Mouse (Mus musculus): Measurements from ENCODE around the gene Gm5089. TPM values are rescaled to one million over a fixed set of nuclear protein-coding genes. Genes with fewer than 3 reads are reported as not detected.
A peak's percentile ranks its signal among the peaks of the same experiment; 100 is the strongest.

The Gm5089 gene
- polyA plus RNA-seq (2014; fragmentation: Nextera tagmentation; extraction: Ambion mirVana): not detected in 2 replicates

DNA sequence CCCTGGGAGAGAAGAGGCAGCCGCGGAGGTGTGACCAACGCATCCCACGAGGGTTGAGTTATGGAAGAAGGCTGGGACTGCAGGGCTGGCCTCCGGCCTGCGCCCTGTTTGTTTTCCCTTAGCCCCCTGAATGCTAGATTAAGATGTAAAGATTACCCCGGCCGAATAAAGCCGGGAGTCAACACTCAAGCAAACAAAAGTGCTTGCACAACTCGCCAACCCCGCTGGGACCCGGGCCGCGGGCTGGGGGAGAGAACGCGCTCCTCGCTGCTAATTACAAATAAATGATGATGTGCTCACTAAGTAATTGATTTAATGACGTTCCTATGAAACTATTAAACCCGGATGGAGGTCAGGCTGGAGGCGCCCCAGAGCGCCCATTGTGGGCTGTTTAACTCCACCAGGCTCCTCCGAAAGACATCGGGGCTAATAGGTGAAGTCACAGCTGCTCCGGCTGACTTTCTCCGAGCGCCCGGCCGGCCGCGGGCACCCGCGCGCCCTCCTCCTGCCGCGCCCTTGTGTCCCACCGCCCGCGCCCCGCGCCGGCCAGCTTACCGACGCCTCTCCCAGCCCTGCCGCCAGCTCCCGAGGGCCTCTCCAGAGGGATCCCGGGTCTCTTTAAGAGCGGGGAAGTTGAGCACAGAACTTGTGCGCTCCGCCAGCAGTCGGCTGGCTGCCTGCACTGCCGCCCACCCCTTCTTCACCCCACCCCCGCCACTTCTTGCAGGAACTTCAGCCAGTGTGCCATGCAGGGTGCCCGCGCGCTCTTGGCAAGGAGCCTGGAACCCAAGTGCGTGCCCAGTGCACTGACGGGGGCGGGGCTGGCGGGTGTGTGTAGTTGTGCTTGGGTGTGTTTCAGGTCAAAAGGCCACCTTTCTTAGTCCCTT, at the start of gene Gm5089:
Gene Gm5089 (minus strand): TSS at position 620 of the 887 bp plus-strand sequence.
- H3K4me2 ChIP-seq (replicated peaks; ENCODE audit: low read depth, low read length): peak within 1 kb of the TSS; percentile 59
- no peaks in the 10 kb centered on the region for H3K9me3 ChIP-seq (ENCODE audit: control insufficient read depth, low read length)
- peaks cover 74% of the 10 kb centered on the region for H3K27me3 ChIP-seq (ENCODE audit: control insufficient read depth, insufficient read depth, low read length)
- no peak within 1 kb of the TSS for H3K9ac ChIP-seq (ENCODE audit: low read depth, low read length)
- H3K36me3 ChIP-seq (ENCODE audit: control insufficient read depth, insufficient read depth, low read length): no peaks in the 10 kb centered on the region
- H3K27ac ChIP-seq (ENCODE audit: low read depth, low read length): no peak within 1 kb of the TSS
- WGBS: under 1% methylated on average over 59 of the region's 59 CpGs
- peaks cover 16% of the 10 kb centered on the region; the same call in 1 of the 2 replicates for H3K4me1 ChIP-seq (ENCODE audit: control insufficient read depth, insufficient read depth, low read length)
- H3K4me3 ChIP-seq (ENCODE audit: low read length): peak within 1 kb of the TSS; percentile 41
- peak; percentile 36 for ATAC-seq (ENCODE audit: low FRiP score, low TSS enrichment)

DNA sequence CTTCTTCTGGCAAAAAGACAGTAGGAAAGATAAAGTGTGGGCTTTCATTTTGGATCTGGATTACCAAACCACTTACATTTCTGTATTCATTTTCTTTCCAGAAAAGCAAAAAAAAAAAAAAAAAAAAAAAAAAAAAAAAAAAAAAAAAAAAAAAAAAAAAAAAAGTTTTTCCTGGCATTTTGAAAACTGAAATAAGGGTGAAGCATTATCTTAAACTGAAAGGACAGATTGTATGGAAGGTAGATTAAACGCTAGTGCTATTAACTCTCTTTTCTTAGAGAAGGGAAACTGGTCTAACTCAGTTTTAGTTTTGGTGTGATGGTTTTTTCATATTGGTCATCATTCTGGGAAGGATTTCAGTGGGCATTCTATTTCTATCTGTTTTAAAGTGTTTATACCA, 41.1 kb upstream of the Gm5089 start:
- Histone ChIP-seq H3K4me1 (ENCODE audit: control insufficient read depth, insufficient read depth, low read length) (no peaks in the 10 kb centered on the region), H3K36me3 (ENCODE audit: control insufficient read depth, insufficient read depth, low read length) (no peaks in the 10 kb centered on the region), H3K9me3 (ENCODE audit: control insufficient read depth, low read length) (no peaks in the 10 kb centered on the region), H3K9ac (ENCODE audit: low read depth, low read length) (no peak overlapping the region), H3K27me3 (ENCODE audit: control insufficient read depth, insufficient read depth, low read length) (peaks cover 47% of the 10 kb centered on the region), H3K4me2 (replicated peaks; ENCODE audit: low read depth, low read length) (no peak overlapping the region), H3K27ac (ENCODE audit: low read depth, low read length) (no peak overlapping the region), H3K4me3 (ENCODE audit: low read length) (no peak overlapping the region)
- no peak for ATAC-seq (ENCODE audit: low FRiP score, low TSS enrichment)
- WGBS: 65% methylated on average over 1 of the region's 1 CpGs

DNA sequence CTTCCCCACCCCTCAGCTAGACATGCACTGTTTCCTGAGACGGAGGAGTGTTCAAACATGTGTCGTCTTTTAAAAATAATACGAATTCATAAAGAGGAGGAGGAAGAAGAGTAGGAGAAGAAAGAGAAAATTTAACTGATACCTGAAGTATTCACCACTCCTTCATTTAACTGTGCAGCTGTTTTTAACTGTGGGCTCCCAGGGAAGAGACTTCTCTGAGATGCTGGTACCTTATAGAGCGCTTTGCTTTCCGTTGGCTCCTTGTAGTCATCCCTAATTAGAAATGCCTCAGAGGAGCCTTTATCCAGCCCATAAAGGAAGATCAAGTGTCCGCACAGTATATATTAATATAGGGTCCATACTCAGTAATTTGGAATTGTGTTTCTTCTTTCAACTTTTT, 40.6 kb upstream of the Gm5089 start:
- ATAC-seq (ENCODE audit: low FRiP score, low TSS enrichment): no peak
- Histone ChIP-seq H3K4me1 (ENCODE audit: control insufficient read depth, insufficient read depth, low read length) (no peaks in the 10 kb centered on the region), H3K36me3 (ENCODE audit: control insufficient read depth, insufficient read depth, low read length) (no peaks in the 10 kb centered on the region), H3K4me2 (replicated peaks; ENCODE audit: low read depth, low read length) (no peak overlapping the region), H3K27me3 (ENCODE audit: control insufficient read depth, insufficient read depth, low read length) (peaks cover 51% of the 10 kb centered on the region), H3K9ac (ENCODE audit: low read depth, low read length) (no peak overlapping the region), H3K9me3 (ENCODE audit: control insufficient read depth, low read length) (no peaks in the 10 kb centered on the region), H3K4me3 (ENCODE audit: low read length) (no peak overlapping the region), H3K27ac (ENCODE audit: low read depth, low read length) (no peak overlapping the region)
- 70% methylated on average over 6 of the region's 6 CpGs for WGBS

DNA sequence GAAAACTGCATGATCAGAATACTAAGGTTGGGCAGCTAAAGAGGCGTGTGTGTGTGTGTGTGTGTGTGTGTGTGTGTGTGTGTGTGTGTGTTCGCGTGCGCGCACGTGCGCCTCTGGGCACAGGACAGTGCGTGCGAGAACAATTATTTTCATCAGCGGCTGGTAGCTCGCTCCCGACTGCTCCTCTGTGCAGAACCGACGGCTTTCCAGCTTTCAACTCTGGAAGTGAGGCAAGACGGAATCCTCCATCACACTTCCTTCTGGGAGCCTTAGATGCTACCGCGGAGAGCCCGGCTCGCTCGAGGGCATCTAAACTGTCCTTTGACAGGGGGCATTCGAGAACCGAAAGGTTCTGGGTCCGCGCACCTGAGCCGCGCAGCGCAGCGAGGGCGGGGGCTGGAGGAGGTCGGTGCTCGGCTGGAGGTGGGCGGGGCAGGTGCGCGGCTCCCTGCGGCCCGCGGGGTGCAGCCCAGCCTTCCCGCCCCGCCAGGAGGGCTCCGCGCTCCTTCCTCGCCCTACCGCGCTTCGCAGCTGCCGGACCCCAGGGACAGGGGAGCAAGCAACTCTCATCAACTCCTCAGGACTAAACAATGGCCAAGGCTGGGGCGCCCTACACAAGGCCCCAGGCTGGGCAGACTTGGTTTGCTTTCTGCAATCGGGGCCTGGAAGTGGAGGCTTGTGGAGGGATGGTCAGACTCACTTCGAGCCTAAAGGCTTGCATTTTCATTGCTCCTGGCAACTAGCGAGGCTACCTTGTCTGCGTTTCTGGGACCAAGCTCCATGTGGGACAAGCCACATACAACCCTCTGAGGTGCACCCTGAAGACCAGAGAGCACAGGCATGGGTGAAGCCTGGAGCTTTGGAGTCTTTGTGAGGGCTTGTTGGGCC, 39.8 kb upstream of the Gm5089 start, which contains the start of gene Gm10837:
Gene Gm10837 (plus strand): TSS at position 146 of the 888 bp plus-strand sequence.
- Histone ChIP-seq H3K4me2 (replicated peaks; ENCODE audit: low read depth, low read length) (peak within 1 kb of the TSS; percentile 34), H3K4me1 (ENCODE audit: control insufficient read depth, insufficient read depth, low read length) (no peaks in the 10 kb centered on the region), H3K9ac (ENCODE audit: low read depth, low read length) (no peak within 1 kb of the TSS), H3K9me3 (ENCODE audit: control insufficient read depth, low read length) (no peaks in the 10 kb centered on the region), H3K36me3 (ENCODE audit: control insufficient read depth, insufficient read depth, low read length) (no peaks in the 10 kb centered on the region), H3K4me3 (ENCODE audit: low read length) (peak within 1 kb of the TSS; percentile 26), H3K27me3 (ENCODE audit: control insufficient read depth, insufficient read depth, low read length) (peaks cover 59% of the 10 kb centered on the region), H3K27ac (ENCODE audit: low read depth, low read length) (no peak within 1 kb of the TSS)
- 2% methylated on average over 47 of the region's 51 CpGs for WGBS
- peak; percentile 77 for ATAC-seq (ENCODE audit: low FRiP score, low TSS enrichment)

DNA sequence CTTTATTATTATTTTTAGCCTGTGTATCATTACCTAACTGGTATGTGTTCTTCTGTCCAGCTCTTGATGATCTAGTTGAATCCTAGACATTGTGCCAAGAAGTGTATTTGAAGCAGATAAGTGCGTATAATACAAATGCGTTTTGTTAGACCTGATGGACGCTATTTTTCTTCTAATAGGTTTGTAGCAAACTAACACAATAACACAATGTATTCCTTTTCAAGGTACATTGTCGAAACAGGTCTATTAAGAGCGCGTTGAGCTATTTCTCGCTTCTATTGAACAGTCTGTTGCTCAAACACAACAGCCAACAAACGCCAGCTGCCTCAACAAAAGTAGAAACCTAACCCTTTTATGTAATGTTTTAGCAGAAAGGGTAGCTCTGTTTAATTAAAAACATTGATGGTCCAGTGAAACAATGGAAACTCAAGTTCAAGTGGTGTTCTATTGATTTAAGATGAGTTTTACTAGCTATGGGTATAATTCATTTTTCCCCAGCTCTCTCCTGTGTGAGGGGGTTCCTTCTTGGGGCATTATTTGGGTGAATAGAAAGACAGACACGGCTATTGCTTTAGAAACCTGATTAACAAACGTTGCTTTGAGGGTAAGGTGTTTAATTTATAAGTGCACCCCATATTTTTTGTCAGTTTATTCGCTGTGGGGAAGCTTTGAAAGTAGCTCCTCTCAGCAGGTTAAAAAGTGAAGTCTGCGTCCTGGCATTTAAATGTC, 38.9 kb upstream of the Gm5089 start:
- H3K9ac ChIP-seq (ENCODE audit: low read depth, low read length): no peak overlapping the region
- H3K27ac ChIP-seq (ENCODE audit: low read depth, low read length): no peak overlapping the region
- no peak for ATAC-seq (ENCODE audit: low FRiP score, low TSS enrichment)
- no peaks in the 10 kb centered on the region for H3K9me3 ChIP-seq (ENCODE audit: control insufficient read depth, low read length)
- H3K36me3 ChIP-seq (ENCODE audit: control insufficient read depth, insufficient read depth, low read length): no peaks in the 10 kb centered on the region
- H3K4me1 ChIP-seq (ENCODE audit: control insufficient read depth, insufficient read depth, low read length): no peaks in the 10 kb centered on the region
- peaks cover 68% of the 10 kb centered on the region for H3K27me3 ChIP-seq (ENCODE audit: control insufficient read depth, insufficient read depth, low read length)
- H3K4me2 ChIP-seq (replicated peaks; ENCODE audit: low read depth, low read length): no peak overlapping the region
- 3% methylated on average over 12 of the region's 12 CpGs for WGBS
- no peak overlapping the region for H3K4me3 ChIP-seq (ENCODE audit: low read length)

DNA sequence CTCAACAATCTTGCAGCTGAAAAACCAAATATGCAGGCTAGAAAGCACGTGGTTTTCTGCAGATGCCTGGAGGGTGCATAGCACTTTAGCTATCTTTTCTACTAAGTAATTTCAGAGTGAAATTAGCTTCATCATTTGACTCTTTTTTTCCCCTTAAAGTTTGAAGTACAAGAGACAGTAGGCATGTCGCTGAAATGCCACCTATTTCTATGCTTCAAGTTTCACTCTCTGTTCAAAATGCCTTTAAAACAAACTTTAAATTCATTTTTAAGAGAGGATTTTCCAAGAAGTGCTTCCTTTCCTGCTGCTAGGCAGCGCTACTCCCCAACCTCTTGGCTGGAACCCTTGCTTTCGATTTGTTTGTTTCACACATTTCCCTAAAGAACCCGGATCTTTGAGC, 38.1 kb upstream of the Gm5089 start:
- H3K27me3 ChIP-seq (ENCODE audit: control insufficient read depth, insufficient read depth, low read length): peaks cover 76% of the 10 kb centered on the region
- no peaks in the 10 kb centered on the region for H3K36me3 ChIP-seq (ENCODE audit: control insufficient read depth, insufficient read depth, low read length)
- H3K4me3 ChIP-seq (ENCODE audit: low read length): no peak overlapping the region
- no peak overlapping the region for H3K4me2 ChIP-seq (replicated peaks; ENCODE audit: low read depth, low read length)
- H3K27ac ChIP-seq (ENCODE audit: low read depth, low read length): no peak overlapping the region
- ATAC-seq (ENCODE audit: low FRiP score, low TSS enrichment): no peak
- no peaks in the 10 kb centered on the region for H3K4me1 ChIP-seq (ENCODE audit: control insufficient read depth, insufficient read depth, low read length)
- H3K9ac ChIP-seq (ENCODE audit: low read depth, low read length): no peak overlapping the region
- H3K9me3 ChIP-seq (ENCODE audit: control insufficient read depth, low read length): no peaks in the 10 kb centered on the region
- 0% methylated on average over 5 of the region's 5 CpGs for WGBS

DNA sequence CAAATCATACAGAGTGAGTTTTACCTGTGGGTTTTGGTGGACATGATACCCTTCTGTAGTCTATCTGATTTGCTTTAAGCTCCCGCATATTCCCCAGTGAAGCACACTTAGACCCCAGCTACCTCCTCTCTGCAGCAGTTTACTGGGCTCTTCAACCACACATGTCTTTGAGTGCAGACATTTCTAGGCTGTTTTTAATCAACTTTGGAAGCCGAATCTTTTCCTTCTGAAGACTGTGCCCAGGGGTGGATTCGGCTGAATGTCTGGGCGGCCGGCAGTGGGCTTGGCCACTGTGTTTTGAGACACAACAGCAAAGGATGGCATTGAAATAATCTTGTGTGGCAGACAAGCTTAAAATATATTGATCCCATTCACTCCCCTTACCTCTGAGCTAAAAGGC, 36.5 kb upstream of the Gm5089 start:
- no peaks in the 10 kb centered on the region for H3K36me3 ChIP-seq (ENCODE audit: control insufficient read depth, insufficient read depth, low read length)
- H3K9ac ChIP-seq (ENCODE audit: low read depth, low read length): no peak overlapping the region
- ATAC-seq (ENCODE audit: low FRiP score, low TSS enrichment): no peak
- H3K27ac ChIP-seq (ENCODE audit: low read depth, low read length): no peak overlapping the region
- WGBS: 4% methylated on average over 5 of the region's 5 CpGs
- no peak overlapping the region for H3K4me2 ChIP-seq (replicated peaks; ENCODE audit: low read depth, low read length)
- no peak overlapping the region for H3K4me3 ChIP-seq (ENCODE audit: low read length)
- no peaks in the 10 kb centered on the region for H3K4me1 ChIP-seq (ENCODE audit: control insufficient read depth, insufficient read depth, low read length)
- peaks cover 83% of the 10 kb centered on the region for H3K27me3 ChIP-seq (ENCODE audit: control insufficient read depth, insufficient read depth, low read length)
- no peaks in the 10 kb centered on the region for H3K9me3 ChIP-seq (ENCODE audit: control insufficient read depth, low read length)

DNA sequence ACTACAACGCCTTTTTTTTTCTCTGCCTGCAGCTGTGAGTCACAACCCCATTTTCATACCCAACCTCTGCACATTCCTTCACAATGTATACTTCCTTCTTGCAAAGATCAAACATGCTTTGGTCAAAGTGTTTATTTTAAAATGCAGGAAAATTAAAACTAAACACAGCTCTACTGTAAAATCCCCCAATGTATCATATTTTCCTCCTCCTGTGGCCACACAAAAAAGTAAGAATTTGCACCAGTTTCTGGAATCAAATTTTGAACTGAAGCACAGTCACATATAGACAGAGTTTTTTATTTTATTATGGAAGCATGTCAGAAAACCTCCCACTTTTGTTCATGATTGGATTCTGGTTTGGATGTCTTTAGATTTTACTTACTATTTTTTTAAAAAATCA, 35.7 kb upstream of the Gm5089 start:
- H3K4me1 ChIP-seq (ENCODE audit: control insufficient read depth, insufficient read depth, low read length): no peaks in the 10 kb centered on the region
- H3K9me3 ChIP-seq (ENCODE audit: control insufficient read depth, low read length): no peaks in the 10 kb centered on the region
- no peak overlapping the region for H3K27ac ChIP-seq (ENCODE audit: low read depth, low read length)
- no peak overlapping the region for H3K4me2 ChIP-seq (replicated peaks; ENCODE audit: low read depth, low read length)
- no peak overlapping the region for H3K9ac ChIP-seq (ENCODE audit: low read depth, low read length)
- H3K27me3 ChIP-seq (ENCODE audit: control insufficient read depth, insufficient read depth, low read length): peaks cover 88% of the 10 kb centered on the region
- no peaks in the 10 kb centered on the region for H3K36me3 ChIP-seq (ENCODE audit: control insufficient read depth, insufficient read depth, low read length)
- WGBS: 3% methylated on average over 1 of the region's 1 CpGs
- no peak overlapping the region for H3K4me3 ChIP-seq (ENCODE audit: low read length)
- ATAC-seq (ENCODE audit: low FRiP score, low TSS enrichment): no peak

All from kidney, embryonic 14.5 days (tissue).